Mouse (Mus musculus) mature B cell (primary cell): ENCODE results near the gene Six1.

ENCODE experiments used
- in situ Hi-C: fragments of 300-500 bp; cut with MboI; formaldehyde crosslinking; loops from 2 replicates; pipeline ENCODE4 v1.14.3; 2019

Gene Six1

GRCm38 (mm10) chr12:73049520-73050225 is 4.0 kb downstream of the Six1 start:
- in situ Hi-C loops: no loop called here

DNA sequence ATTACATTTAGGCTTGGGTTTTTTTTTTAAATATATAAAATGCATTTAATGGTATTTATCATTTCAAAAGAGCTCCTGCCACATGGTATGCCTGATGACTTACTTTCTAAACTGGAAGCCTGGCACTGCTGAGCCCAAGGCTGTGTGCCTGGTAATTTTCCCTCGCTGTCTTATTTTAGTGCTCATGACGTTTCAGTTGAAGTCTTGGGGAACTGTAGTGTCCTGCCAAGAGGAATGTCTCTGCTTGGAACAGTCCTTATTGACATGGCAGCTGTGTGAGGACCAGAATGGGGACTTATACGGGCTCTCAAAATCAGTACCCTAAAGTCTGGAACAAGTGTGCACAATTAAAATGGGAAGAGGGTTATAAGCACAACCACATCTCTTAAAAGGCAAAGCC is 5.2 kb downstream of the Six1 start:
- in situ Hi-C loops: no loop called here

DNA sequence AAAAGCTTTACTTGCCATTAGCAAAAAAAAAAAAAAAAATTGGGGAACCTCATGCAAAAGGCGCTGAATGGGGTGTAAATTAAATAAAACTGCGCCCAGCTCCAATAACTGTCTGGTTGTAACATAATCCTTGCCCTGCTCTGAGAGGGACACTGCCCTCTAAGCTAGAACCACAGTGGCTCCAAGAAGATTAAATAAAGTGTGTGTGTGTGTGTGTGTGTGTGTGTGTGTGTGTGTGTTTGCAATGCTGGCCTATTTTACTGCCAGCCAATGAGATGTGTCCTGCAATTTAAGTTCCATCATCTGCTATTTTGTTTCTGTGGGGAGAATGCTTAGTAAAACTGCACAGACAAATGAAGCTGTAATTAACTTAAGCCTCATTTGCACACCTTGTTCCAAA is 6.1 kb downstream of the Six1 start:
- in situ Hi-C loops: no loop called here

DNA sequence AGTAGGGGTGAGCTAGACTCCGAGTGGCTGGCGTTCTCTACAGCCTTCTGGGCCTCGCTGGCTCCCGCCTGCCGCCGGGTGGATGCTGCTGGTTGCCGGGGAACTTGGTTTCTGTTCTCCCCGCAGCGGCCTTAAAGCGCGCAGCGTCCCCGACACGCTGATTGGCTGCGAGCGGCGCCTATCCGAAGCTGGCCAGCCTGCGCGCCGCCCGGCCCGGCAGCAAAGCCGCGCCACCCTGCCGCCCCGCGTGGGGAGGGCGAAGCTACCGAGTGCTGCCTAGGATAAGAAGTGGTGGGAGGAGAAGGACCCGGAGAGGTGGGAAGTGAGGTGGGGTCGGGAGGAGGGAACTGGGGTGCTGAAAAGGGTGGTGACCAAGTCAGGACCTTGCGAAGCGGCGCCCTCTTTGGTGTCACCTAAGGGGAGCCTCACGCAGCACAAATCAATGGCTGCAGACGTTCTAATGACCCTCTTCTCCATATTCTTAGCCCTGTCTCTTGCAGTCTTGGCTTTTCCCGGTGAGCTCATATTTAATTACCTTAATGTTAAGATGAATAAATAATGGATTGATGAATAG is 7.0 kb downstream of the Six1 start:
- in situ Hi-C loops: no loop called here

DNA sequence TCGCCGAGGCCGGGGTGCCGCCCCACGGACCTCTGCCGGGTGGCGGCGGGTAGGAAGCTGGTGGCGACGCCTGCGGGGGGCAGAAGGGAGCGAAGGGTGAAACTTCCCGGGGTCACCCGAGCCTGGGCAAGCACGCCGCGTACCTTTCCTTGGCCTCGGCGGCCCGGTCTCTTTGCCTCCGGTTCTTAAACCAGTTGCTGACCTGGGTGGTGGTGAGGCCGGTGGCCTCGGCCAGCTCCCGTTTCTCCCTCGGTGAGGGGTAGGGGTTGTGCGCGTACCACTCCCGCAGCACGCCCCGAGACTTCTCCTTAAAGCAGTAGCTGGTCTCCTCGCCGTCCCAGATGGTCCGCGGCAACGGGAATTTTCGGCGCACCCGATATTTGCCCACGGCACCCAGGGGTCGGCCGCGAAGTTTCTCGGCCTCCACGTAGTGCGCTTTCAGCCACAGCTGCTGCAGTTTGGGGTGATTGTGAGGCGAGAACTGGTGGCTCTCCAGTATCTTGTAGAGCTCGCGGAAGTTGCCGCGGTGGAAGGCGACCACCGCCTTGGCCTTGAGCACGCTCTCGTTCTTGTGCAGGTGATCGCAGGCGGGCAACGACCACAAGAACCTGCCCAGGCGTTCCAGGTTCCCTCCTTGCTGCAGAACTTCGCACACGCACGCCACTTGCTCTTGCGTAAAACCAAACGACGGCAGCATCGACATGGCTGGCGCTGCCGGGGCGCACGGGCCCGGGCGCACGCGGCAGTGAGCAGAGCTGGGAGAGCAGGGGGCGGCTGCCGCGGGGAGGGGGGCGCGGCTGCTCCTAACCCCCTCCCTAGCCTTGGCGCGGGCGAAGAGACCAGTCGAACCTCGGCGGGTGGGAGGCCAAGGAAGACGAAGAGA is 7.7 kb downstream of the Six1 start:
- in situ Hi-C loops: no loop called here

GRCm38 (mm10) chr12:73045046-73045723 is 8.5 kb downstream of the Six1 start:
- in situ Hi-C loops: no loop called here

DNA sequence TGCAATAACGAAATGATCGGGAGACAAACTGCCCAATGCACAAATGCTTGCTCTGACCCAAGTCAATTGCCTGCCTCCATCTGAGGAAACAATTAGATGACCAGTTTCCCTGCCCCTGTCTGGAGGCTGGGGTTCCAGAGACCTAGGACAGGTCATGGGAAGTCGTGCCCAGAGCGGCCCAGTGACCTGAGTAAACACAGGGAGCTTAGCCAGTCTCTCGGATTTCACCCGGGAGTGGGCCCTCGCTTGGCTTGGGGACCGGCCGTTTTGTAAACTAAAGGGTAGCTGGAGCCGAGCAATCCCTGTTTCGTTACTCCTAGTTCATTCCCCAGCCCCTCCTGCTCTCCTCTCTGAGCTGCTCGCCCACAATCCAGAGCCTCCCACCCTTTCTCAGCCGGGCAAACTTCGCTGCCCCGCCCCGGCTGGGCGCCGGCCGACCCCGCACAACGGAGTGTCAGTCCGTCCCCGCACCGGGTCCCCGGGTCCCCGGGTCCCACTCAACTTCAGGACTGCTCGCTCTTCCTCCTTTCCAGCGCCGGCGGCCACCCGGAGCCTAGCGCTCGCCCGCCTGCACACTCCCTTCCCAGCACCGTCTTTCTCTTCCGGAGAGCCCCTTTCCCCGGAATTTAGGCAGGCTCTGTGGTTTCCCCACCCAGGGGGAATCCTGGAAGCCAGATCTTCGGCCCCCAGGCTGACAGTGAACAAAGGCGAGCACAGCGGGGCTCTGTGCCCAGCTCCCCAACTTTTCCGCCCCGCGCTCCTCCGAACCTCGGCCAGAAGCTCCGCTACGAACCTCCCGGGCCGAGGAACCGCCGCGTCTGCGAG is 9.3 kb downstream of the Six1 start:
- in situ Hi-C loops: no loop called here

DNA sequence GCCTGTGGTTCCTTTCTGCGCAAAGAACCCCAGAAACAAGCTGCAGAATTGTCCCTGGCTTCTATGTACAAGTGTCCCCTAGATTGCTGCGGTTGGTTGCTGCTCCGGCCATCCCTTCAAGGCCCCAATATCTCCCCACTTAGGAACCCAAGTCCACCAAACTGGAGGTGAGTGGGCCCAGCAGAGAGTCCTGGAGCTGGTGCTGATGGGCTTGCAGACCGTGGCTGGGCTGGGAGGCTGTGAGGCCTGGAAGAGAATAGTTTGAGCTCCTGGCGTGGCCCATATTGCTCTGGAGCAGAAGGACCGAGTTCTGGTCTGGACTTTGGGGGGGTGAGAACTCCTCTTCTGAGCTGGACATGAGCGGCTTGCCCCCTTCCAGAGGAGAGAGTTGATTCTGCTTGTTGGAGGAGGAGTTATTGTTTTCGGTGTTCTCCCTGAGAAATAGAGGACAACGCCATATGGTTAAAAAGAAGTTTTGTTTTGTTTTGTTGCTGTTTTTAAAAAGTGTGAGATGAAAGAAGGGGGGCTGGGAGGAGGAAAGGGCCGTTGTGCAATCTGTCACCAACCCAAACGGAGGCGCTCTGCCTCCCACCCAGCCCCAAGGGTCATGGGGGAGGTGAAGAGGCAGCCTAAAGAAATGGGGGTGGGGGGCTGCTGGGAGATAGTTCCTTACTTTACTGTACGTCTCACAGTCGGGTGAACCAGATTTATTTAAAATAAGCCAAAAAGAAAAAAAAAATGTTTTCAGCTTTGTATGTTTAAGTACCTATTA is 10.1 kb downstream of the Six1 start:
- in situ Hi-C loops: no loop called here

DNA sequence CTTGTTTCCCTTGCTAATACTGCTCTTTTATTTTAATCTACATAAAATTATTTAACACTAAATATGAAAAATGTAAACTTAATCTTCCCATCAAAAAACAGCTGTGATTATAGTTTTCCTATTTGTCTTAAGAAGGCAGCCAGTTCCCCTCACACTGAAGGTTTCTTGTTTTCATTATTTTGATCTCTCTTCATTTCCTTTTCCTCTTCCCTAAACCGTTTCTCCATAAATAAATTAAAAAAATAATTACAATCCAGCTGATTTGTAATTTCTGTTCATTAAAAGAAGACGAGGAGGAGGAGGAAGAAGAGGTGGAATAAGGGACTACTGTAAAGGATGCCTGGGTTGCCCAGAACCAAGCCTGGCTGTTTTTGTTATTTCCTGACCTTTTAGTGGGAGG is 10.8 kb downstream of the Six1 start:
- in situ Hi-C loops: no loop called here

DNA sequence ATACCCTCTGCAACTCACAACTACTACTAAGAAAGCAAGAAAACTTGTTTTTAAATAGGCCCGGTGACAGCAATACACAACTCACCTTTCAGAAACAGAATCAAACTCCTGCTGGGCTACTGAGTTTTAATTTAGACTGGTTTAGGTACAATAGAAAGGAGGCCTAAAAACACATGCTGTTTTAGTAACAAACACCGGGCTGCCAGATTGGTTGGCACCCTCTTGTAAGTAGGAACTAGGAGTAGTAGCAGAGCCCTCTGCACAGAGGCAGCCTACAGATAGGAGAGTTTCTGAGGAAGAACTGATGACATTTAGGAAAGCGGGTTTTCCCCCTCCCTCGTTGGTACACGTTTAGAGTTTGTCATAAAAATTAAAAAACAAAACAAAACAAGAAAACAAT is 11.3 kb downstream of the Six1 start:
- in situ Hi-C loops: no loop called here

DNA sequence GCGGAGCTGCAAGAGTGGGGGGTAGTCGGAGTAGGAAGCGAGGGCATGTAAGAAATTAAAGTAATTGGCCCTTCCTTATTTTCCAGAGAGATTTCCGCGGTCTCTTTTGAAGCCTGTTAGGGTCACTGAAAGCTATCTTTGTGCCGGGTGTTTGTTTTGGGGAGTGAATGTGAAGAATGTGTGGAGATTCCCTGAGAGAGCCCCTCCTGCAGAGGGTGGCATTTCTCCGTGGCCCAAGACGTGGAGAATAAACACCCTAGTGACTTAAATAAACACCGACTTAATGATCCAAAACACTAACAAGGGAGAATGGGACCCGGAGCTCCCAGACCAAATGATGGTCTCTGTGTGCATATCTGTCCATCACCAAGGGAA is 12.4 kb downstream of the Six1 start:
- in situ Hi-C loops: no loop called here

GRCm38 (mm10) chr12:73040563-73041255 is 13.0 kb downstream of the Six1 start:
- in situ Hi-C loops: no loop called here

- in situ Hi-C loops: no loop called here
Observed at GRCm38 (mm10) chr12:73039939-73040562, 13.6 kb downstream of the Six1 start.

DNA sequence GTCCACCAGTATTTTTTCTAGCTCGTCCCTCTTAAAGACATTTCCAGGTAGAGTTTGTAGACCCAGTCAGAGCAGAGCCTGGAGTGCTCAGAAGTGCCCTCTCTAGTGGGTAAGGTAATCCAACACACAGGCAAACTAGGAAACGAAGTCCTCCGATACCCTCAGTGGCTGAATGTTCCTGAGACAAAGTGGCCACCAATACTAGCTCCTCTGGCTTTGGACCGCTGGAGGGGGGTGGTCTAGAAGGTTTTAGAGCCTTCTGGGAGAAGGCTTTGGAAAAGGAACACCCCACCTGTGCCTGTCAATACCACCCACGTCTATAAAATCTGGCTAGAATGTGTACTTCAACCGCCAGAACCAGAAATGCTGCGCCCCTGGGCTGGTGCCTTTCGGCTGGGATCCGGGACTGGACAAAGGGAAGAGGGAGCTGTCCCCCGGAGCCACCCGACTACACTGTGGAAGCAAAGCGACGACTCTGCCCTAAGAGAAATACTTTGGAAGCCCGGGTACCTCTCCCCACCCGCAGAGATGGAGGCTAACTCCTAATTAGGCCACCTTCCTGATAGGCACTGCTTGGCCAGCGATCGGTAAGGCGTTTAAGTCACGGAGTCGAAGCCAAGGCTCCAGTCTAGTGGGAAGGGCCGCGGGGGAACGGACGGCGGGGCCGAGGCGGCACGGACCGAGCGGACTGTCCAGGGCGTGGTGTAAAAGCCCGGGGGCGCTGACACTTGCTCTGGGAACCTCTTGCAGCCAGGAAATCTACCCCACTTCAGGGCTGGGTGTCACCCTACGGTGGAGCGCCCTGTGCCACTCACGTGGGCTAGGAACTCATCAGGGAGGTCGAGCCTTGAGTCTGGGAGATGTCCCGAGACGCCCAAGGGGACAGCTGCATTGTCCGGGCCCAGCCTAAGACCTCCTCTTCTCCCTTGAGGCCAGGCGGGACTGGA is 14.4 kb downstream of the Six1 start:
- in situ Hi-C loops: no loop called here

DNA sequence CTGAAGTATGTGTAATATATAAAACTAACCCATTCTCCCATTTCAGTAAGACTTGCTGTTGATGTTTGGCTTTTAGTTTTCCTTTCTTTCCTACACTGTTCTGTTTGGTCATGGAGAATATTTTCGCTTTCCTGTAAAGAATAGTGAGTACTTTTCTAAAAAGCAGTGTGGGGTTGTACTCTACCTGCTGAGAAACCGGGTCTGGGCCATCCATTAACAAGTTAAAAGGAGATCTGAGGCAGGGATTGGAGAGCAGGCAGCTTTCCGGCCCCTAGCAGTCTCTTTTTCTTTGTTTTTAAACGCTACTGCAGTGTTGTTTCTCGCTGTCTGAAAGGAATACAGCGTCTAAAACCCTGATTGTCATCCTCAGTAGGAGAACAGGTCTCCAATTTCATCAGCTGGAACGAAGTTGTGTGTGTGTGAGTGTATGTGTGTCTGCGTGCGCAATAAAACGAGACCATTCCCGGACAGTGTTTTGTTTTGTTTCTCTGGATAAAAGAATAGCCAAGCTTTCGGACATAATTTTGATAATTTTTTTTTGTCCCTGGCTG is 15.2 kb downstream of the Six1 start:
- in situ Hi-C loops: no loop called here

- in situ Hi-C loops: no loop called here
Observed at GRCm38 (mm10) chr12:73037385-73038160, 16.1 kb downstream of the Six1 start.
